Mouse (Mus musculus) spleen, adult 2 months (tissue): ENCODE data around the gene Duox2. TPM values are rescaled to one million over a fixed set of nuclear protein-coding genes. Genes with fewer than 3 reads are reported as not detected.
A peak's percentile ranks its signal among the peaks of the same experiment; 100 is the strongest.

Experiments
- DNase-seq, 2 experiments: peaks; one replicate each; pipeline versions ENCODE4 v3.0.0 to v3.0.0-alpha.2; 2012 to 2021; ENCODE audit warnings: low spot score in 2 of 2, low read depth in 1 of 2
- H3K27ac ChIP-seq: fragments of 200-500 bp; 2 replicates; pipeline ENCODE4 v1.5.1; 2012; ENCODE audit warnings: low read length, inconsistent platforms; ENCODE audit not compliant: insufficient read depth
- H3K27me3 ChIP-seq: fragments of 200-500 bp; 2 replicates; pipeline ENCODE4 v1.6.1; 2012; ENCODE audit warnings: mild to moderate bottlenecking, moderate library complexity, low read length, inconsistent platforms; ENCODE audit not compliant: control insufficient read depth, insufficient read depth
- H3K36me3 ChIP-seq: fragments of 200-500 bp; 2 replicates; pipeline ENCODE4 v1.6.1; 2012; ENCODE audit warnings: mild to moderate bottlenecking, low read length, inconsistent platforms; ENCODE audit not compliant: control insufficient read depth, insufficient read depth
- H3K4me1 ChIP-seq: fragments of 200-500 bp; 2 replicates; pipeline ENCODE4 v1.6.1; 2011; ENCODE audit warnings: inconsistent platforms; ENCODE audit not compliant: control insufficient read depth, insufficient read depth, insufficient read length
- H3K4me3 ChIP-seq: fragments of 200-500 bp; 2 replicates; pipeline ENCODE4 v1.5.1; 2011; ENCODE audit warnings: mild to moderate bottlenecking, inconsistent platforms; ENCODE audit not compliant: insufficient read depth, insufficient read length; ENCODE audit errors: extremely low read depth
- CTCF ChIP-seq: fragments of 200-500 bp; IDR thresholded peaks from 2 replicates; pipeline ENCODE4 v1.5.1; 2011; ENCODE audit warnings: mild to moderate bottlenecking, inconsistent platforms; ENCODE audit not compliant: insufficient read depth, insufficient read length, insufficient replicate concordance; ENCODE audit errors: extremely low read depth
- POLR2A ChIP-seq: fragments of 200-500 bp; IDR thresholded peaks from 2 replicates; pipeline ENCODE4 v1.6.1; 2011; ENCODE audit warnings: low read depth, low read length, inconsistent platforms
- WGBS: fragments of 180-500 bp; shearing (Covaris S2); methylation state at CpG from one replicate; pipeline ENCODE4 v1.1.7; 2018; 5-methylcytosine and 5-hydroxymethylcytosine counted together
- polyA plus RNA-seq: library from polyadenylated mRNA; depleted of rRNA; stranded (reverse); fragments of >200 nt; gene quantifications from 2 replicates; pipeline ENCODE4 v1.2.3, GENCODE M21; 2012

Gene Duox2
- polyA plus RNA-seq, 1 experiment = 0.02 TPM

GRCm38 (mm10) chr2:122302574-122303241 lies 4.5 kb upstream of the Duox2 start:
- Histone ChIP-seq H3K36me3 (no peaks in the 10 kb centered on the region), H3K27me3 (peaks cover 30% of the 10 kb centered on the region), H3K4me3 (no peak overlapping the region), H3K27ac (no peak overlapping the region), H3K4me1 (peaks cover 15% of the 10 kb centered on the region; the same call in 1 of the 2 replicates)
- peak; percentile 52 to 60 for DNase-seq
- TF ChIP-seq POLR2A (no peak), CTCF (peak; percentile 78; the same call in 1 of the 2 replicates)
- 14% methylated on average over 9 of the region's 9 CpGs for WGBS

DNA sequence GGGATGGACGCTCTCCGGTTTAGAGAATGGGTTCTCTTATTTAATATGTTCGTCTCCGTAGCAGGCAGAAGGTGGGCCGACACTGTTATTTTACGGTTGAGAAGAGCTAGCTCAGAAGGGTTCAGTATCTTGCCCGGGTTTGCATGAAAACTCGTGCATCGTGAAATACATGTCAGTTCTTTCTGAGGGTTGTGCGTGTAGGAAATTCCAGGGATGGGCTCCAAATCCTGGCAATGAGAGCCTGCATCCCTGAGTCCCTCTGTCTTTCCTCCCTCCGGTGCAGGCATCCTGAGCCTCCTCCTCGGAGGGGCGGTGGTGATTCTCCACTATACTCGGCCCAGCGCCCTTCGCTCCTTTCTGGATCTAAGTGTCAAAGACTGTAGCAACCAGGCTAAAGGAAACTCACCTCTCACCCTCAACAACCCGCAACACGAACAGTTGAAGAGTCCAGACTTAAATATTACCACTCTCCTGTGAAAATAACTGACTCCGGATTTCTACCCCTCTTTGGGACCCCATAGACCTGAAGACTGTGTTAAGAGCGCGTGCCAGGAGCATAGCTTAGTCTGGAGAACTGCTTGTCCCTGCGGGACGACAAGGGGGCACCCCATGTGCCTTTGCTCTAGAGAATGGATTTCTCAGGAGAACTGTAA lies 3.8 kb upstream of the Duox2 start:
- H3K4me1 ChIP-seq = peaks cover 15% of the 10 kb centered on the region; the same call in 1 of the 2 replicates
- no peaks in the 10 kb centered on the region for H3K36me3 ChIP-seq
- no peak overlapping the region for H3K27ac ChIP-seq
- H3K4me3 ChIP-seq = peak overlapping the region; percentile 31; the same call in 1 of the 2 replicates
- H3K27me3 ChIP-seq = peaks cover 36% of the 10 kb centered on the region
- no peak for DNase-seq
- WGBS = 14% methylated on average over 23 of the region's 23 CpGs
- no peak for TF ChIP-seq POLR2A
- no peak for TF ChIP-seq CTCF

DNA sequence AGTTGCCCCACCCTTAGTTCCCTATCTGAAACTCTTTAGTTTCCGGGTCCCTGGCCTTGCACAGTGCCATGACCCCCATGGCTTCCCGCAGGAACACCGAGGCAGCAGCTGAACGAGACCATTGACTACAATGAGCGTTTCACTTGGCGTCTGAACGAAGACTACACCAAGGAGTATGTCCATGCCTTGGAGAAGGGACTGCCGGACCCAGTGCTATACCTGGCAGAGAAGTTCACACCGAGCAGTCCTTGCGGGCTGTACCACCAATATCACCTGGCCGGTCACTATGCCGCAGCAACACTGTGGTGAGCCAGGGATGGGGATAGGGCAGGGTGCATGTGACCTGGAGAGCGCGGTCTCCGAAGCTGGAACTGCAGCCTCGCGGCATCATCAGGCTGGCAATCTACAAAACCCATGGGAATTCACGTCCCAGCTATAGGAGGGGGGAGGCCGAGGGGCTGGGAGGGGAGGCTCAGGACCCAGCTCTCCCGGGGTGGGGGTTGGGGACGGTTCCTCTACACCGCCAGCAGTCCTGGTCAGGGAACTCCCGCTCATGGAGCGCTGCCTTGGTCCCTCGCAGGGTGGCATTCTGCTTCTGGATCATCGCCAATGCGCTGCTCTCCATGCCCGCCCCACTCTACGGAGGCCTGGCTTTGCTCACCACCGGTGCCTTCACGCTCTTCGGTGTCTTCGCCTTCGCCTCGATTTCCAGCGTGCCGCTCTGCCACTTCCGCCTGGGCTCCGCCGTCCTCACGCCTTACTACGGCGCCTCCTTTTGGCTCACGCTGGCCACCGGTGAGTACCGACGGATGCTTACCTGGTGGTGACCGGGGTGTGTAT lies 3.1 kb upstream of the Duox2 start:
- H3K27ac ChIP-seq = no peak overlapping the region
- peaks cover 38% of the 10 kb centered on the region for H3K27me3 ChIP-seq
- no peak for DNase-seq
- no peaks in the 10 kb centered on the region for H3K36me3 ChIP-seq
- no peak for TF ChIP-seq CTCF
- TF ChIP-seq POLR2A = no peak
- WGBS = 4% methylated on average over 48 of the region's 48 CpGs
- H3K4me3 ChIP-seq = peak overlapping the region; percentile 31; the same call in 1 of the 2 replicates
- peaks cover 15% of the 10 kb centered on the region; the same call in 1 of the 2 replicates for H3K4me1 ChIP-seq

- Histone ChIP-seq H3K4me1 (peaks cover 15% of the 10 kb centered on the region; the same call in 1 of the 2 replicates), H3K27me3 (peaks cover 39% of the 10 kb centered on the region), H3K4me3 (no peak overlapping the region), H3K36me3 (no peaks in the 10 kb centered on the region), H3K27ac (no peak overlapping the region)
- no peak for DNase-seq
- TF ChIP-seq CTCF = no peak
- TF ChIP-seq POLR2A = no peak
- WGBS = 7% methylated on average over 14 of the region's 14 CpGs
Observed at GRCm38 (mm10) chr2:122300656-122301020, 2.4 kb upstream of the Duox2 start.

- Histone ChIP-seq H3K4me3 (no peak overlapping the region), H3K27ac (no peak overlapping the region), H3K4me1 (peaks cover 15% of the 10 kb centered on the region; the same call in 1 of the 2 replicates), H3K36me3 (no peaks in the 10 kb centered on the region), H3K27me3 (peaks cover 39% of the 10 kb centered on the region)
- no peak for DNase-seq
- no peak for TF ChIP-seq POLR2A
- TF ChIP-seq CTCF = no peak
- WGBS = 21% methylated on average over 14 of the region's 14 CpGs
Observed at GRCm38 (mm10) chr2:122299911-122300655, 1.8 kb upstream of the Duox2 start.
